Mouse (Mus musculus) c-Kit-positive CD71-negative TER-119-negative erythroid progenitor cells, embryonic 14.5 days (primary cell): ENCODE data around the gene Polr3a.
"Not testable (repeated sequence)": the region's sequence is repeated elsewhere in the genome, so short reads cannot be mapped to it uniquely, and the experiment has no call there.

Experiments used
- DNase-seq: peaks from one replicate; pipeline ENCODE4 v3.0.0-alpha.2; 2013; ENCODE audit warnings: low read depth

Gene Polr3a

DNA sequence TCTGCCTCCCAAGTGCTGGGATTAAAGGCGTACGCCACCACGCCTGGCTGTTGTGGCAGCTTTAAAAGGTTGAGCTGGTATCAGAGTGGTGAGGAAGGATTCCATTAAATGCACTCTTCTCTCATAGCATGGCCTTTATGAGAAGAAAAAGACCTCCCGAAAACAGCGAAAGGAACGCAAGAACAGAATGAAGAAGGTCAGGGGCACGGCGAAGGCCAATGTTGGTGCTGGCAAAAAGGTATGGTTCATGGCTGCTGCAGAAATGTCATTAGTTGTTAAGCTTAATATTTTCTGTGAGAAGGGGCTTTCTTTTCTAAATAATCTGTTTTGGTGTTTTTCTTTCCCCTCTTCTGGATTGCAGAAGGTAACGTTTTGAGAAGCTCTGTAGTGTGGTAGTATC is 6.4 kb upstream of the Polr3a start:
- no peak for DNase-seq

DNA sequence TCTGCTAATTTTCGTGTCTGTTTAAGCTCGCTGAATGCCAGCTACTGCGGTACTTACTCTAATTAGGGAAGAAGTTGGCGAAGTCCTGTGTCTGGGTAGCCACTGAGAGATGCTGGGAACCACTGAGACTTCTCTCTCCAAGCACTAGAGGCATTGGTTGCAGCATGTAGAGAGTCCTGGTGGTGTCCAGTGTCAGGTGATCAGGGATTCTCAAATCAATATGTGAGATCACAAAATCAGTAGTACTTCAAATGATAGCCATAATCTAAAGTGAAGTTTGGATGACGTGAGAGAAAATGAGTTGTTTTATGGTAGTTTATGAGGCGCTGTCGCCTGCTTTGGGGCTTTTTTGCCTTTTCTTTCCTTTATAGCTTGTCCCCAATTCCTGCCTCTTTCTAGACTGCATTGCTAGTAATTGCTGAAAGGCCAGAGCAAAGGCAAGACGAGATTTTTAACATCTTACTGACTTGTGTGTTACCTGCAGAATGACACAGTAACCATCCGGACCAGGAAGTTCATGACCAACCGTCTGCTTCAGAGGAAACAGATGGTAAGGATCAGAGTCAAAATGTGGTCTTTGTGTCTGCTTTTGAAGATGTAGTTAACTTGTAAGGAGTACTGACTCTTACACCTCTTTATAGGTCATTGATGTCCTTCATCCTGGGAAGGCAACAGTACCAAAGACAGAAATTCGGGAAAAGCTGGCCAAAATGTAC is 4.6 kb upstream of the Polr3a start:
- no peak for DNase-seq

DNA sequence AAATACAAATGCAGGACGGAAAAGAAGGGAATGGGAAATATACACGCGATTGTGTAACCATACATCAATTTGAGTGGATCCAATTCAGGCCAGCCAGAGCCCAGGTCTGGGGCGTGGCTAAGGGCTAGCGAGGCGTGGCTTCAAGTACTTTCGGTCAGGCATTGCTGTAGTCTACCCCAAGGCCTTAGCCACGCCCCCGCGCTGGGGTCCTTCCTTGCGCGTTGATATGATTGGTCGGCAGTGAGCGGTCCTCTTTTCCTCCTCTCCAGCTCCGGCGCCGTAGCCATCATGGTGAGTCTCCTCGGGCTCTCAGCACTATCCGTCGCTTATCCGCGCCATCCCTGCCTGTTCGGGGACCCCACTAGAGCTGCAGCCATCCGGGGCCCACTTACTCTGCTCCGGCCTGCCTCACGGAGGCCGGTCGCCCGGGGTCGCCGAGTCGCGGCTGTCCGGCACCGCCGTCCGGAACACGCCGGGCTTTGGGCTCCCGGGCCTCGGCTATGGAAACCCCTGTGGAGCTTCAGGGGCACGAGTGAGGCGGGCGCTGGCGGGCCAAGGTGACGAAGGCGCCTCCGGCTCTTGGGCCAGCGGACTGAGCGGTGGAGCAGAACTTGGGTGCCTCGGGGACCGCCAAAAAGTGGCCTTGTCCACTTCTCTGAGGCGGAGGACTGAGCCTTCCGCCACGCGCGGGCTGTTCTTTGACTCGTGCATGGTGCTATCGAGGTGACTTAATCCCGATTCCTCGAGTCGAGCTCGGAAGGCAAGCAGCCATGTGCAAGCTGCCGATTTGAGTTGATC is 3.8 kb upstream of the Polr3a start:
- DNase-seq, result peak; percentile 88

DNA sequence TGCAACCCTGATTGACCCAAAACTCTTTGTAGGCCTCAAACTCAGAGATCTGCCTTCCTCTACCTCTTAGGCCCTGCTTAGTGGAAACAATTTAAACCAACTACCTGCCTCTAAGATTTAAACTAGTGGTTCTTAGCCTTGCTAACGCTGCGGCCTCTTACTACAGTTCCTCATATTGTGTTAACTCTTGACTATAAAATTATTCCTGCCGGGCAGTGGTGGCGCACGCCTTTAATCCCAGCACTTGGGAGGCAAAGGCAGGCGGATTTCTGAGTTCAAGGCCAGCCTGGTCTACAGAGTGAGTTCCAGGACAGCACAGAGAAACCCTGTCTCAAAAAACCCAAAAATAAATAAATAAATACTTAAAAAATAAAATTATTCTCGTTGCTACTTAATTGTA is 2.9 kb upstream of the Polr3a start:
- not testable (repeated sequence) for DNase-seq

DNA sequence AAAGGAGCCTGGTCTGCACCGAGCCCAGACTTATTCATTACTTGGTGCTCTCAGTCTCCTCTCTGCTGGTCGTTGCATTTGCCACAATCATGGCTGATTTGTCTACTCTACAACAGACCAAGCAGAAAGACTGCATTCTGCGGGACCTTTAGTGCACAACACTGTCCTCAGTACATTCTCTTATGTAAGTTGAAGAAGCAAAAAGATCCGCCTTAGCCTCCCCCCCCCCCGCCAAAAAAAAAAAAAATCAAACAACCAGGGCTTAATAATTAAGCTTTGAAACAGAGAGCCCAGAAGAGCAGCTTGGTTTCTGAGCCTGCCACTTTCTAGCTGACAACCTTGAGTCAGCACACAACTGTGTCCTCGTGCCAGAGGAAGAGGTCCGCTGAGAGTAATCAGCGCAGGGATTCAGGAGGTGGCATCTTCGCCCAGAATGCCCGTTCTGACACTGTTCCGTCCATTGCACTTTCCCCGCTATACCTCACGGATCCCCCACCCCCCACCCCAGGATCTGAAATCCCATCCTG is 554 bp downstream of the Polr3a start:
- DNase-seq, result no peak

DNA sequence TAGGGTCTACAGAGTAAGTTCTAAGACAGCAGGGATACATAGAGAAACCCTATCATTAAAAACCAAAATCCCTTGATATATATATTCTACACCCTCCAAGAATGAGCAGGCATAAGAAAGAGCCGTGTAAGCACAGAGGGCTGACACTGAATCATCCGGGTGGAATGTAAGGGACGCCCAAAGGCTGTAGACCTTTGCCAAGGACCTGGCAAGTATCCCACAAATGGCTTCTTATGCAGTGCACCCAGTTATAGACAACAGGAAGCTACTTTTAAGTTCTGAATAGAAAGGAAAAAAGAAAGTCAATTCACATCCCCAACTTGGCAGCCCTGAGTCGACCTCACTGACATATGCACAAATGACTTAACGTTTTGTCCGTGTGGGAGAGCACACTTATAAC is 18.1 kb downstream of the Polr3a start:
- DNase-seq, result no peak

DNA sequence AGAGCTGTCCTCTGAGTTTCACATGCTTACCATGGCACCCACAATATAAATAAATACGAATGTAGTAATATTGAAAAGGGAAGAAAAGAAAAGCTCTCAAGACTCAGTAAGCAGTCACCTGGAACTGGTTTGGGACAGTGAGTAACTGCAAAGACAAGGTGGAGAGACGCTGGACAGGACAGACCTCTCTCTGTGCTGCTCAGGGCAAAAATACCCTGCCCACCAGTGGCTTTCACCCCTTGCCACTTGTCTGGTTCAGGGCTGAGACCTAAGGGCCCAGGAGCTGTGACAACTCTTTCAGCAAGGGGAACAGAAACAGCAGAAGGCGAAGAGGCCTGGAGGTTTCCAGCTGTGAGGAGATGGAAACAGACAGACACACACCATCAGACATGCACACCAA is 28.7 kb downstream of the Polr3a start:
- DNase-seq, result no peak

DNA sequence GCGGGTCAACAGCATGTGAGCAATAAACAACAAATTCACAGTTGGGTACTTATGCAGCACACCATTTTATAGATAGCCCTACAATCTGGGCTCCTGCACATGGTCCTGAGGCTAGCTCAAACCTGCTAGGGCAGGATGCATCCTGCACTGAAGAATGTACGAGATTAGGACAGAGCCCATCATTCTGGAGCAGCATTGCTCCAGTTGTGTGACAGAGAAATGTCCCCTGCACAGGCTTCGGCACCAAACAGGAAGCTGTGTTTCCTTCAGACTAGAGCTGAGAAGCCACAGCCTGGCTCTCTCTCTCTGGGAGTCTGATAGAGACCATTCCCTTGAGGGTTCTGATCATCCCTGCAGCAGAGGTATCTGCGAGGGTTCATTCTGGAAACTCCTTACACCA is 43.3 kb downstream of the Polr3a start:
- not testable (repeated sequence) for DNase-seq
